Mouse (Mus musculus): ENCODE data around the gene Hspa12b.

GRCm38 (mm10) chr2:131104021-131104420, 23.1 kb upstream of the Hspa12b start:
- TF ChIP-seq CTCF (conservative IDR thresholded peaks at IDR 0.05; ENCODE audit: insufficient read depth, insufficient read length, low read depth, low read length) (no peak), POLR2A (IDR thresholded peaks at IDR 0.05; ENCODE audit: low read depth, low read length) (no peak)

Measured in kidney, adult 2 months (tissue).